Mouse (Mus musculus): ENCODE data around the gene Ttll4. TPM values are rescaled to one million over a fixed set of nuclear protein-coding genes. Genes with fewer than 3 reads are reported as not detected.

Gene Ttll4
- total RNA-seq, 2 experiments from 2014 or later: 18.3 to 21.8 TPM

DNA sequence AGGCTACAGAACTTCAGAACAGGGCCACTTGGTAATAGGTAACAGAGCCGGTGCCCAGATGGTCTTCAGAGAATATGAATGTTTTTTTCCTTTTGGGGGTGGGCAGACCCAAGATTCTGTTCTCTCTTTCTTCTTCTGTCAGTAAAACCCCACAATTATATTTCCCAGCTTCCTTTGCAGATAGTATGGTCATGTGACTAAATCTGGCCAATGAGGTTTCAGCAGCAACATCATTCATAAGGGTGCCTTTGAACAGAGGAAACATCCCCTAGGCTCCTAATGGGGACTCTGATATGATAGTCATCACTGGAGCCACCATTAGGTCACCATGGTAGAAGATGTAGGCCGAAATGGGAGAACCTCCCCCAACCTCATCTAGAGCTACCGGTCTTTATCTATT, 91.3 kb downstream of the Ttll4 start:
- no peak for DNase-seq

Other genes starting within 250 kb of the Ttll4 start
- gene Cnot9, start 155.7 kb upstream of the Ttll4 start, total RNA-seq (2021): 10 to 100 TPM; 27.5 to 30.5 TPM
- gene Plcd4, start 118.9 kb upstream of the Ttll4 start, total RNA-seq (2021): under 1 TPM; 0.43 to 0.53 TPM
- 10 to 100 TPM; 19.7 to 23.9 TPM for gene Usp37, start 117.5 kb upstream of the Ttll4 start, total RNA-seq (2021)
- 10 to 100 TPM; 12.6 to 18.3 TPM for gene Zfp142, start 73.5 kb upstream of the Ttll4 start, total RNA-seq (2021)
- gene Bcs1l, start 73.5 kb upstream of the Ttll4 start, total RNA-seq (2021): 10 to 100 TPM; 29.2 to 29.3 TPM
- gene Rnf25, start 60.3 kb upstream of the Ttll4 start, total RNA-seq (2021): 10 to 100 TPM; 40.6 to 55.3 TPM
- 1 to 10 TPM; 2.9 to 4.2 TPM for gene Stk36, start 60.3 kb upstream of the Ttll4 start, total RNA-seq (2021)
- gene Cyp27a1, start 51.8 kb downstream of the Ttll4 start, total RNA-seq (2021): 10 to 100 TPM; 11.4 to 14.9 TPM
- under 1 TPM in 1 of 2 experiments, not detected in 1; 0.23 TPM for gene Prkag3, start 87.5 kb downstream of the Ttll4 start, total RNA-seq (2021)
- gene Wnt6, start 110.1 kb downstream of the Ttll4 start, total RNA-seq (2021): 1 to 10 TPM; 3.9 to 4.3 TPM
- gene Wnt10a, start 129.8 kb downstream of the Ttll4 start, total RNA-seq (2021): under 1 TPM; 0.36 to 0.43 TPM
- 1 to 10 TPM; 2.8 to 3.5 TPM for gene Cdk5r2, start 193.2 kb downstream of the Ttll4 start, total RNA-seq (2021)
- gene Fev, start 223.7 kb downstream of the Ttll4 start, total RNA-seq (2021): 1 to 10 TPM in 1 of 2 experiments, under 1 TPM in 1; 0.93 to 1.1 TPM
- gene Cryba2, start 231.4 kb downstream of the Ttll4 start, total RNA-seq (2021): under 1 TPM in 1 of 2 experiments, not detected in 1; 0.56 TPM

All from adrenal gland, postnatal 36 days (tissue).